Mouse (Mus musculus): Measurements from ENCODE around the gene Orm2. TPM values are rescaled to one million over a fixed set of nuclear protein-coding genes. Genes with fewer than 3 reads are reported as not detected.
A peak's percentile ranks its signal among the peaks of the same experiment; 100 is the strongest.

Gene Orm2
- polyA plus RNA-seq, 1 experiment from 2014 or later, result not detected

- ATAC-seq, result no peak
- Histone ChIP-seq H3K4me2 (ENCODE audit: low read length) (no peak overlapping the region), H3K27me3 (replicated peaks; ENCODE audit: control insufficient read depth, insufficient read depth, low read length) (no peaks in the 10 kb centered on the region), H3K9ac (ENCODE audit: low read length) (no peak overlapping the region), H3K36me3 (ENCODE audit: control insufficient read depth, insufficient read depth, low read length) (peaks cover 17% of the 10 kb centered on the region), H3K4me1 (ENCODE audit: control insufficient read depth, insufficient read depth, low read length) (peaks cover 52% of the 10 kb centered on the region), H3K9me3 (replicated peaks; ENCODE audit: control insufficient read depth, low read length) (no peaks in the 10 kb centered on the region), H3K4me3 (ENCODE audit: low read depth, low read length) (no peak overlapping the region), H3K27ac (ENCODE audit: low read depth, low read length) (no peak overlapping the region)
- no peak for DNase-seq (ENCODE audit: low spot score)
- 92% methylated on average over 18 of the region's 18 CpGs for WGBS
Observed at GRCm38 (mm10) chr4:63400541-63401306, 38.5 kb downstream of the Orm2 start.

DNA sequence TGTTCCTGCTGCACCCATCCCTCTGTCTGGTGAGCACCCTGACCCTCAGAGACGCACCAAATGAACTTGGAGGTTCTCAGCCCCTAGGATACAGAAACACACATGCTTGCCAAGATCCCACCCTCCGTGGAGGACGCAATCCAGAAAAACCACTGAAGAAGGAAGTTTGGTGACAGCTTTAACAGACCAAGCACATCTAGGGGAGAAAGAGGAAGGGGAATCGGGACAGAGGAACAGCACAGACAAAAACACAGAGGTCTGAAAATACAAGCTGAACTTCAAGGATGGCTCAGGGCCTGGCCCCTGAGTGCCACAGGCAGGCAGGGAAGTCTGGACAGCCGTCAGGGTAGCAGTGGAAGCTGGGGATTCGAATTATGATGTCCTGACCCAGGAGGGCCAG, 39.4 kb downstream of the Orm2 start:
- Histone ChIP-seq H3K9ac (ENCODE audit: low read length) (no peak overlapping the region), H3K4me2 (ENCODE audit: low read length) (peak overlapping the region; percentile 49; the same call in 1 of the 2 replicates), H3K36me3 (ENCODE audit: control insufficient read depth, insufficient read depth, low read length) (peaks cover 10% of the 10 kb centered on the region; the same call in 1 of the 2 replicates), H3K27ac (ENCODE audit: low read depth, low read length) (no peak overlapping the region), H3K4me1 (ENCODE audit: control insufficient read depth, insufficient read depth, low read length) (peaks cover 61% of the 10 kb centered on the region), H3K9me3 (replicated peaks; ENCODE audit: control insufficient read depth, low read length) (no peaks in the 10 kb centered on the region), H3K4me3 (ENCODE audit: low read depth, low read length) (no peak overlapping the region), H3K27me3 (replicated peaks; ENCODE audit: control insufficient read depth, insufficient read depth, low read length) (no peaks in the 10 kb centered on the region)
- ATAC-seq, result no peak
- WGBS, result 75% methylated on average over 6 of the region's 6 CpGs
- DNase-seq (ENCODE audit: low spot score), result no peak

DNA sequence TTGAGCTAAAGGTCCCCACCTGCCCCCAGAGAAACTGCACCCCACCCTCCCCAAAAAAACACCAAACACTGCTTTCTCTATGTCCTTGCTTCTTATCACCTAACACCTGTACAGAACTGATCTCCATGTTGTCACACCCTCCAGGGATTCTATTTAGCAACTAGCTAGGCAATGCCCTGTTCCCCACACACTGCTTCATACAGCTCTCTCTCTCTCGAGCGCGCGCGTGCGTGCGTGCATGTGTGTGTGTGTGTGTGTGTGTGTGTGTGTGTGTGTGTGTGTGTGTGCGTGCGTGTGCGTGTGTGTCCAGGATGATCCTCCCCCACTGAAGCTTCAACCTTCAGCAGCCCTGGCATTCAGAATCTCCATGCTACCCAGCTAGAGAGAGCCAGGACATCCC, 39.8 kb downstream of the Orm2 start:
- 72% methylated on average over 10 of the region's 10 CpGs for WGBS
- Histone ChIP-seq H3K36me3 (ENCODE audit: control insufficient read depth, insufficient read depth, low read length) (peaks cover 8% of the 10 kb centered on the region; the same call in 1 of the 2 replicates), H3K27ac (ENCODE audit: low read depth, low read length) (peak overlapping the region; percentile 92; the same call in 1 of the 2 replicates), H3K9me3 (replicated peaks; ENCODE audit: control insufficient read depth, low read length) (no peaks in the 10 kb centered on the region), H3K27me3 (replicated peaks; ENCODE audit: control insufficient read depth, insufficient read depth, low read length) (no peaks in the 10 kb centered on the region), H3K4me2 (ENCODE audit: low read length) (peak overlapping the region; percentile 49), H3K4me3 (ENCODE audit: low read depth, low read length) (no peak overlapping the region), H3K9ac (ENCODE audit: low read length) (peak overlapping the region; percentile 55; the same call in 1 of the 2 replicates), H3K4me1 (ENCODE audit: control insufficient read depth, insufficient read depth, low read length) (peaks cover 61% of the 10 kb centered on the region)
- no peak for DNase-seq (ENCODE audit: low spot score)
- no peak for ATAC-seq

- Histone ChIP-seq H3K27ac (ENCODE audit: low read depth, low read length) (peak overlapping the region; percentile 92), H3K4me3 (ENCODE audit: low read depth, low read length) (peak overlapping the region; percentile 21), H3K4me1 (ENCODE audit: control insufficient read depth, insufficient read depth, low read length) (peaks cover 65% of the 10 kb centered on the region), H3K36me3 (ENCODE audit: control insufficient read depth, insufficient read depth, low read length) (peaks cover 3% of the 10 kb centered on the region; the same call in 1 of the 2 replicates), H3K9ac (ENCODE audit: low read length) (peak overlapping the region; percentile 55), H3K9me3 (replicated peaks; ENCODE audit: control insufficient read depth, low read length) (no peaks in the 10 kb centered on the region), H3K4me2 (ENCODE audit: low read length) (peak overlapping the region; percentile 49), H3K27me3 (replicated peaks; ENCODE audit: control insufficient read depth, insufficient read depth, low read length) (no peaks in the 10 kb centered on the region)
- ATAC-seq (peak; percentile 3; the same call in 1 of the 2 replicates), DNase-seq (ENCODE audit: low spot score) (no peak)
- whole genome bisulfite sequencing, result 69% methylated on average over 6 of the region's 6 CpGs
Observed at GRCm38 (mm10) chr4:63402558-63402957, 40.3 kb downstream of the Orm2 start.

DNA sequence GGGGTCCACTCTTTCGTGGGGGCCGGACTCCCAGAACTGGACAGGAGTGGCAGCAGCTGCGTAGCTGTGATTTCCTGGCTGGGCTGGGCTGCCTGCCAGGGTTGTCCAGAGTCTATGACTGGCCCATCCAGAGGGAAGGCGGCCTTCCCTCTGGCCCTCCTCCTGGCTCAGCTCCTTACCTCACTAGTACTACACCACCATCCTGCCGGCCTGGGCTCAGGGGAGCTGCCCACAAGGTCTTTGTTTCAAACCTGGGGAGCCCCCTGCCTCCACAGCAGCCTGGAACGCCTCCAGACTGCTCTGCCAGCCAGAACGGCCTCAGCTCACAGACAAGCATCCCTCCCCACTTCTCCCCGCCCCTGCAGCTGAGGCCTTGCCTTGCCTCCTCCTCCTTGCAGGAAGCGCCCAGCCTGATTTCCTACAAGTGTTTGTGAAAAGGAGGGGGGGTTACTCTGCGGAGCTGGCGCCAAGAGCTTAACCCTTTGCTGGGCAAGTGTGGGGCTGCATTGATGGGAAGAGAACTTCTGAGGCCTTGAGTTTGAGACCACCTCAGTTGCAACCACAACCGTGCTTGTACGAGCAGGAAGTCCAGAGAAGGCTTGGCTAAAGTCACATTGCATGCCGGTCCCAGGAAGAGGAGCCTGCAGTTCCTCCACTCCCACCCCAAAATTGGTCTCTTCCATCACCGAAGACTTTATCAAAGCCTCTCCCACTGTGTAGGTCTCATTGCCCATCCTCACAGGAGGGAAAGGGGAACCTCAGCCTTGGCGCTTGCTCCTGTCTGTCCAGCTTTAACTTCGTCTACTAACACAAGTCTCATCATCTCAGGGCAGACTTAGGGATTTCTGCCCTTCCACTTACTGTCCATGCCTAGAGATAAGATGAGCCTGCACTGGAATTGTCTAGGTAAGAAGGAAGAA, 41.1 kb downstream of the Orm2 start, which contains the start of gene Akna:
TSS of gene Akna (minus strand) at position 315 of the 920 bp plus-strand sequence.
- ATAC-seq (peak; percentile 79), DNase-seq (ENCODE audit: low spot score) (peak; percentile 95)
- Histone ChIP-seq H3K9me3 (replicated peaks; ENCODE audit: control insufficient read depth, low read length) (no peaks in the 10 kb centered on the region), H3K4me1 (ENCODE audit: control insufficient read depth, insufficient read depth, low read length) (peaks cover 66% of the 10 kb centered on the region), H3K27ac (ENCODE audit: low read depth, low read length) (peak within 1 kb of the TSS; percentile 92), H3K9ac (ENCODE audit: low read length) (peak within 1 kb of the TSS; percentile 55), H3K27me3 (replicated peaks; ENCODE audit: control insufficient read depth, insufficient read depth, low read length) (no peaks in the 10 kb centered on the region), H3K4me3 (ENCODE audit: low read depth, low read length) (peak within 1 kb of the TSS; percentile 21), H3K36me3 (ENCODE audit: control insufficient read depth, insufficient read depth, low read length) (peaks cover 3% of the 10 kb centered on the region; the same call in 1 of the 2 replicates), H3K4me2 (ENCODE audit: low read length) (peak within 1 kb of the TSS; percentile 49)
- WGBS, result 7% methylated on average over 17 of the region's 17 CpGs

- no peaks in the 10 kb centered on the region for H3K27me3 ChIP-seq (replicated peaks; ENCODE audit: control insufficient read depth, insufficient read depth, low read length)
- no peak for ATAC-seq
- peak overlapping the region; percentile 4; the same call in 1 of the 2 replicates for H3K9ac ChIP-seq (ENCODE audit: low read length)
- peaks cover 73% of the 10 kb centered on the region for H3K4me1 ChIP-seq (ENCODE audit: control insufficient read depth, insufficient read depth, low read length)
- H3K9me3 ChIP-seq (replicated peaks; ENCODE audit: control insufficient read depth, low read length), result no peaks in the 10 kb centered on the region
- WGBS, result 80% methylated on average over 7 of the region's 7 CpGs
- no peak for DNase-seq (ENCODE audit: low spot score)
- H3K27ac ChIP-seq (ENCODE audit: low read depth, low read length), result peak overlapping the region; percentile 92
- H3K4me2 ChIP-seq (ENCODE audit: low read length), result peak overlapping the region; percentile 49; the same call in 1 of the 2 replicates
- no peak overlapping the region for H3K4me3 ChIP-seq (ENCODE audit: low read depth, low read length)
- H3K36me3 ChIP-seq (ENCODE audit: control insufficient read depth, insufficient read depth, low read length), result peaks cover 3% of the 10 kb centered on the region; the same call in 1 of the 2 replicates
Observed at GRCm38 (mm10) chr4:63404205-63404604, 42.0 kb downstream of the Orm2 start.

GRCm38 (mm10) chr4:63405051-63405450, 42.8 kb downstream of the Orm2 start:
- H3K27me3 ChIP-seq (replicated peaks; ENCODE audit: control insufficient read depth, insufficient read depth, low read length), result no peaks in the 10 kb centered on the region
- DNase-seq (ENCODE audit: low spot score), result peak; percentile 84
- no peak overlapping the region for H3K9ac ChIP-seq (ENCODE audit: low read length)
- peaks cover 3% of the 10 kb centered on the region; the same call in 1 of the 2 replicates for H3K36me3 ChIP-seq (ENCODE audit: control insufficient read depth, insufficient read depth, low read length)
- H3K4me3 ChIP-seq (ENCODE audit: low read depth, low read length), result no peak overlapping the region
- peak; percentile 38 for ATAC-seq
- H3K9me3 ChIP-seq (replicated peaks; ENCODE audit: control insufficient read depth, low read length), result no peaks in the 10 kb centered on the region
- whole genome bisulfite sequencing, result 7% methylated on average over 7 of the region's 7 CpGs
- peak overlapping the region; percentile 16; the same call in 1 of the 2 replicates for H3K4me2 ChIP-seq (ENCODE audit: low read length)
- peak overlapping the region; percentile 92 for H3K27ac ChIP-seq (ENCODE audit: low read depth, low read length)
- peaks cover 70% of the 10 kb centered on the region for H3K4me1 ChIP-seq (ENCODE audit: control insufficient read depth, insufficient read depth, low read length)

- WGBS, result 47% methylated on average over 4 of the region's 4 CpGs
- Histone ChIP-seq H3K4me3 (ENCODE audit: low read depth, low read length) (no peak overlapping the region), H3K27ac (ENCODE audit: low read depth, low read length) (peak overlapping the region; percentile 92), H3K4me2 (ENCODE audit: low read length) (peak overlapping the region; percentile 16; the same call in 1 of the 2 replicates), H3K9me3 (replicated peaks; ENCODE audit: control insufficient read depth, low read length) (no peaks in the 10 kb centered on the region), H3K4me1 (ENCODE audit: control insufficient read depth, insufficient read depth, low read length) (peaks cover 69% of the 10 kb centered on the region), H3K27me3 (replicated peaks; ENCODE audit: control insufficient read depth, insufficient read depth, low read length) (no peaks in the 10 kb centered on the region), H3K36me3 (ENCODE audit: control insufficient read depth, insufficient read depth, low read length) (peaks cover 3% of the 10 kb centered on the region; the same call in 1 of the 2 replicates), H3K9ac (ENCODE audit: low read length) (no peak overlapping the region)
- no peak for DNase-seq (ENCODE audit: low spot score)
- ATAC-seq, result no peak
Observed at GRCm38 (mm10) chr4:63405683-63406082, 43.4 kb downstream of the Orm2 start.
